Mouse (Mus musculus): ENCODE measurements around the gene Atrnl1.
A peak's percentile ranks its signal among the peaks of the same experiment; 100 is the strongest.

Gene Atrnl1

DNA sequence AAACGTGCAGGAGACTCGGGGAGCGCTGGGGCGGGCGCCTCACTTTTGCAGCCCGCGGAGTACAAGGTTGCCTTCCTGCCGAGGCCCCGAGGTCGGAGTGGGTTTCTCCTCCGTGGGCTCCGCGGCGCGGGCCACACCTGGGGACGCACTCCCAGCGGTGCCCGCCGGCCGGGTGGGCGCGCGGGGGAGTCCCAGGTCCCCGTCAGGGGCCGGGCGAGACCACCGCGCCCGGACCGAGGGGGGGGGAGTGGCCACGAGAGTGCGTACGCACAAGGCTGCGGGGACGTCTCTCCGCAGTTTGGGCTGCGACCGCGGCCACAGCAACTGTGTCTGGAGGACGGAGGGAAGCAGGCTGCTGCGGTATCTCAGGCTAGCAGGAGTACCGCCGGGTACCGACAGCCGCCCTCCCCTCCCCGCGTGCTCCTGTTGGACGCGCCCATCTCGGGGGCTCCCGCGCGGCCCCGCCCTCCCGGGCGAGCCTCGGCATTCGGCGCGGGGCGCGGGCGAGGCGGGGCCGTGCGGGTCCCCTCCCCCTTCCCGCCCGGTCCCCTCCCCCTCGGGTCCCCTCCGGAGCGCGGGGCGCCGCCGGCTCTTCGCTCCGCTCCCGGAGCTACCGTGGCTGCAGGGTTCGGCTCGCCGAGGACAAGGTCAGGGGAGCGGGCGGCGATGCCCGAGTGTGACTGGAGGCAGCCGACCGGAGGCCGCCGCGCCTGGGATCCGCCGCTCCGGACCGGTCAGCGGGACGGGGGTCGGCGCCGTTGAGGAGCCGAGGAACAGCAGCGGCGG is at the start of gene Atrnl1:
Atrnl1 (plus strand) TSS at position 559 of the 786 bp plus-strand sequence.
- DNase-seq (ENCODE audit: low spot score) = peak; percentile 90

DNA sequence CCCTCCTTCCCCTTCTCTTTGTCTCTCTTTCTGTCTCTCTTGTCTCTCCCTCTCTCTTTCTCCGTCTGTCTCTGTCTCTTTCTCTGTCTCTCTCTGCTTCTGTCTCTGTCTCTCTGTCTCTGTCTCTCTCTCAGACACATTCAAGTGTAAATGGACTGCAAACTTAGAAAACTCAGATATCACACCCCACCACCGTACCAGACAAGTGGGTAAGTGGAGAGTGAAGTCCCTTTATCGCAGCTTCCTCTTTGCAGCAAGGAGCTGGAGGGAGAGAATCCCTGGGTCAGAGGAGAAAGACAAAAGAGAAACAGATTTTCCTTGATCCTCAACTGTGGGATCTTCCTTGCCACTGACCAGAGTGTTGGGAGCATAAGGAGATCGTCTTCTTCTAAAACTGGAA is 49.3 kb upstream of the Atrnl1 start:
- DNase-seq (ENCODE audit: low spot score) = no peak

DNA sequence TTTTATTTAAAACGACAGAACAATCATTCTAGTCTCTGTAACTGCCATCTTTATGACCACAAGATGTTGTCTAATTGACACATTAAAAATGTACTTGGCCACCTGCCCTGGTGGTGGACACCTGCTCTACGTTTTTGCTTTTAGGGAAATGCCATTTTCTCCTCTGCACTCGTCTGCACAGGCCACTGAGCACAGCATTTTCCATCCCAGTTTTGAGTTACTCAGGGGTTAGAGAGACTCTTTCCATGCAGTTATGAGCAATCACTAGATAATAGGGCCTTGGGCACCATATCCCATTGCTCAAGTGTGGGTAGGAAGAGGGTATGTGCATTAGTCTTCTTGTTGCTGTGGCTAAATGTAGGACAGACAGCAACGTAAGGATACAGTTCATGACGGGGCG is 41.8 kb upstream of the Atrnl1 start:
- DNase-seq (ENCODE audit: low spot score) = no peak

DNA sequence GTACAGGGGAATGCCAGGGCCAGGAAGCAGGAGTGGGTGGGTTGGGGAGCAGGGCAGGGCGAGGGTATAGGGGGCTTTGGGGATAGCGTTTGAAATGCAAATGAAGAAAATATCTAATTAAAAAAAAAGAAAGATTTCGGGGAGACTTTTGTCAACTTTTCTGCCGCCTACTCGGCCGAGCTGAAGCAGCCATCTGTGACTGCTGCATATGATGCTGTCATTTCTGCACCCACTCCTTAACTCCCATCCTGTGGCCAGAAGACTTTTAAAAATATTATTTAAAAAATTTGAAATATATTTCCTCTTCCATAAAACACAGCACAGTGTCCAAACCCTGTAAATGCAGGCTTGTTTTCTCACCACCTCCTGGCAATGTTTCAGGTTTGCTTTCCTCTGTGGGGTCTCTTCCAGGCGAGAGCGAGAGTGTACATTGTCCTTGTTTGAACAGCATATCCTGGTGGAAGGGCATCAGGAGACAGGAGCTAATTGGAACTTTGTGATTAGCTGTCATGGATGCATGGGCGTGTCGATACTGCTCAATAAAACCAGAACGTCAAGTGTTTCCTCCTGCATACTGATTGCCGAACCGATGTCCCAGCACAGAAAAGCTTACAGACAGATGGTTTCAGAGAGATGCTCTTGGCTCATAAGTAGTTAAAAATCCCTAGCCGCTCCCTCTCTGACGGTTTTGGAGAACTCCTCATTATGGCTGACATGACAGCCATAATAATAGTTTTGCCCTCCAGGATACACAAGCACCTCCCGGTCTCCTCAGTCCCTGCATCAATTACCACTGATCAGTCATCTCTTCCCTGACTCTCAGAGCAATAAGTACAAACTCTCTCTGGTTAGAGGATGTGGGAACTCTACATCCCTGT is 38.2 kb upstream of the Atrnl1 start:
- no peak for DNase-seq (ENCODE audit: low spot score)

DNA sequence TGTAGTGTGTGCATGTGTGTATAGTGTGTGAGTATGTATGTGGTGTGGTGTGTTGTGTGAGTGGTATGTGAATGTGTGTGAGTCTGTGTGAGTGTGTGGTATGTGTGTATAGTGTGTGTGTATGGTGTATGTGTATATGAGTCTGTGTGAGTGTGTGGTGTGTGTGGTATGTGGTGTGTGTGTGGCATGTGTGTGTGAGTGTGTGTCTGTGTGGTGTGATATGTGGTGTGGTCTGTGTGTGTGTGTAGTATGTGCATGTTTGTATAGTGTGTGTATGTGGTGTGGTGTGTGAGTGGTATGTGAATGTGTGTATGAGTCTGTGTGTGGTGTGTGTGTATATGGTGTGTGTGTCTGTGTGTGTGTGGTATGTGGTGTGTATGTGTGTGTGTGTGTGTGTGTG is 37.4 kb upstream of the Atrnl1 start:
- no peak for DNase-seq (ENCODE audit: low spot score)

DNA sequence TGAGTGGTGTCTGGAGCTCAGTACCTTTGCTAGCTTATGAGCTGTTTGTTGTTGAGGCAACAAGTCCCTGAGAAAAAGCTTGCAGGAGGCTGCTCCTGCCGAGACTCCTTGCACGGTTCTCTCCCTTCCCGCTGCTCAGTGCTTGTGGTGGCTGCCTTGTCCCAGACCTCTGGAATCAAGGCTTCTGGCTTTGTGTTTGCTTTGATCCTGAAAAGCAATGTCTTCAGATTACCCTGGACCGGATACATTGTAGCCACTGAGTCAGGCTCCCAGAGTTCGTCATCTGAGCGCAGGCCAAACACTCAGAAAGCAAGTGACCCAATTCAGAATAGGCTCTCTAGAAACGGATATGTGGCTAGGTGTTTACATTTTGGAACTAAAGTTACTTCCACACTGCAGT is 35.8 kb upstream of the Atrnl1 start:
- DNase-seq (ENCODE audit: low spot score) = no peak

DNA sequence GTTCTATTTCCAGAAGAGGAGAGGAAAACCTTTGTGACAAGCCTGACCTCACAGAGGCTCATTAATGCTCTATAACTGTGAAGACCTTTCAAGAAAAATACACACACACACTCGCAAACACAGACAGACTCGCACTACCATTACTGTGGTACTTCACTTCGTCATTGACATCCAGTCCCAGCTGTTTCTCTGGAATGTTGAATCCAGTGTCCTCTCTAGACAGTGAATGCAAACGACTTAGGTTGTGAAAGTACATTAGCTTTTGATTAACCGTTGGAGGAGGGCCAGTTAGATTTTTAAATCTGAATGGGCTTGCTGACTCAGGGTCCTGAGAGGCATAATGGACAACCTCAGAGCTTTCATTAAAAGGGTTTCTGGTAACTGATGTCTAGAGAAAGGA is 34.0 kb upstream of the Atrnl1 start:
- no peak for DNase-seq (ENCODE audit: low spot score)

DNA sequence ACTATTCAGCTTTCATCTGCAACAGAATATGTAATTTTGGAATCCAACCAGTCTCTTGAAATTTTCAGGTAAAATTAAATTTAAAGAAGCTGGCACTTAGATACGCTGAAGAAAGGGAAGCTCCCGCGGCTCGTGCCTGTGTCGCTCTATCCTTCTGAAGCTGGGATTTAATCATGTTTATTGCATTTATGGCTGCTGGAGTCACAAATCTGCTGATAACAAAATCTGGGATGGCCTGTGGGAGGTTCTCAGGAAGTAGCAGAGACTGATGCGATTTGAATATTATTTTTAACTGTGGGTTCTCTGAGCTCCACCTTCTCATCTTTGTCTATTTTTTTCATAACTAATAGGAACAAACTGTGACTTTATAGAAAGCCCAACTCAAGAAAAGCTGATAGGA is 33.6 kb upstream of the Atrnl1 start:
- no peak for DNase-seq (ENCODE audit: low spot score)

DNA sequence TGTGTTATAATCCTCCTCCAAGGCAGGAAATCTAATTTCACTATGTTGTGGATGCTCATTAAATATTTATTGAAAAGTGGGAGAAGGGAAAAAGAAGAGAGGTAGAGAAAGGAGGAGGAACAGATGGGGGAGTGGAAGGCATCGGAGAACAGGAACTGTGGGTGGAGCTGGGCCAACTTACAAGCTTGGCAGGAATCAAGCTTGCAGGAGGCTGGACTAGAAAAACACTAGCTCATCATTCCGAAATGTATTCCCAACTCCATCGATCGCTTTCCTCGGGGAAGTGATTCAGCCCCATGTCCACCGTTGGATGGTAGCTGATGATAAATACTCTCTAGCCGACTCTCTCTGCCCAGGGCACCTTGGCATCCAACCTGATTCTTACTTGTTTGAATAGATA is 29.9 kb upstream of the Atrnl1 start:
- DNase-seq (ENCODE audit: low spot score) = no peak

DNA sequence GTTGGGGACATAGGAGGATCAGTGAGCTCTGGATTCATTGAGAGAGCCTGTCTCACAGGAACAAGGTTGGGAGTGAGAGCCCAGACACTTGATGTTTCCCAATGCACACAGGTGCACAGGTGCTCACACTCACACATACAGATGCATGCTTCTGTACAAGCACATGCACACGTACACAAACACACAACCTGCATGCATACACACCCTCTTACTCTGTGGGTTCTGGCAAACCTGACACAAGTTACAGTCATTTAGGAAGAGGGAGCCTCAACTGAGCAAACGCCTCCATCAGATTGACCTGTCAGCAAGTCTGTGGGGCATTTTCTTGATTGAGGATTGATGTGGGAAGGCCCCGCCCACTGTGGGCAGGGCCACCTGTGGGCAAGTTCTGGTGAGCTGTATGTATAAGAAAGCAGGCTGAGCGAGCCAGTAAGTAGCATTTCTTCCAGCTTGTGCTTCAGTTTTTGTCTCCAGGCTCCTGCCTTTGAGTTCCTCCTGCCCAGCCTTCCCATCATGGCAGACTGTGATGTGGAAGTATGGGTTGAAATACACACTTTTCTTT is 25.5 kb upstream of the Atrnl1 start:
- no peak for DNase-seq (ENCODE audit: low spot score)

DNA sequence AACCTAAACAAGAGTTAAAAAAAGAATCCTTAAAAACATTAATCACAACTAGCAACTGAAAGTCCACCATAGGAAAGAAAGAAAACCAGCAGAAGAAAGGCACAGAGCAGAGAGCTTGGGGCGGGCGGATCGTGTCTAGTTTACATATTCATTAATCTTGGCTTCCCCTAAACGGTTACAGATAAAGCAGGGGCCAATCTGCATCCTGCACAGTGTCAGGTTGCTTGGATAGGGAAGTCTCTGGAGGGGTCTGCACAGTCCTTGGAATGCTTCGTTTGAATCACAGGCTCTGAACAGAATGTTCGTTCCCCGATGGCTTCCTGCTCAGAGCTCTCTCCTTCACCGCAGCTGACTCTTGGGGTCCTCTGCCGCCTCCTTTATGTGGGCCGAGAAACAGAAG is 24.7 kb upstream of the Atrnl1 start:
- peak; percentile 68 for DNase-seq (ENCODE audit: low spot score)

DNA sequence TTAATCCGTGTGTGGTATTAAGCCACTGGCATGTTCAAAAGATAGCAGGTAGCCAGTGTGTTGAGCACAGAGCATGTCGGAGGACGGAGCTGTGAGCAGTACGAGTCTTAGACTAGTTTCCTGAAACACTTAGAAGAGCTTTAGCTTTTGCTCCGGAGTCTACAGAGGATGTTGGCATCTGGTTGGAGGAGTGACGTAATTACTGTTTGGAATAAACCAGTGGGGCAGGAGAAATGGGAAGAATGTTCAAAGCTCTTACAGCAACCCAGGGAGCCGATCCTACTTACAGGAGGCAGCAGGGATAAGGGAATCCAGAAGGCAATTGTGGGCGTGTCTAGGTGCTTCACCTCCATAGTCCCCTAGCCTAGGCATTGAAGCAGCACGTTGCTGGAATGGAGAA is 21.3 kb upstream of the Atrnl1 start:
- no peak for DNase-seq (ENCODE audit: low spot score)

DNA sequence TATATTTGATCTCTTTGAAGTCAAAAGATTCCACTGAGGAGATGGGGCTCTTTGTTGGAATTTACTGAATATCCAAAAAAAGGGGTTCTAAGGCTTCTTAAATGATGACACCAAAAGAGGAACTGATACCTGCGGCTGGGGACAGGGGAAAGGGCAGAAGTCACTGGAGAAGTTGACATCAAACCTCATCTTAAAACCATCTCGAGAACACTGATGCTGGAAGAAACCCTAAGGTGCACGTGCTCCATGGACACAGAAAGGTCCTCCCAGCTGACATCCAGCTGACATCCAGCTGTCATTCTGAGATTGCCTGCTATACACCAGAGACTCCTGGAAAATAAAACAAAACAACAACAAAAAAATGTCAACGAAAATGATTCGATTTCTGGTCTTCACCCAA is 19.9 kb upstream of the Atrnl1 start:
- DNase-seq (ENCODE audit: low spot score) = no peak

DNA sequence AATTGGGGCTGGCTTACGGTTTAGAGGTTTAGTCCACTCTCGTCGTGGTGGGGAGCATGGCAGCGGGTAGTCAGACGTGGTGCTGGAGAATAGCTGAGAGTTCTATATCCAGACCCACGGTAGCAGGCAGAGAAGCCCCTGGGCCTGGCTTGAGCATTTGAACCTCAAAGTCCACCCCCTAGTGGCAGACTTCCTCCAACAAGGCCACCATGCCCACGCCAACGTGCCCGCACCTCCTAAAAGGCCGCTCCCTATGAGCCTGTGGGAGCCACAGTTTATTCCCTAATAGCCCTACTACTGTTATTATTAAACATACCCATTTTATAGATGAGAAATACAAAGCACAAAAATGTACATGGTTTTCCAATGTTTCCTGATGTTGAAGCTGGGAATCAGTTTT is 19.2 kb upstream of the Atrnl1 start:
- DNase-seq (ENCODE audit: low spot score) = no peak

DNA sequence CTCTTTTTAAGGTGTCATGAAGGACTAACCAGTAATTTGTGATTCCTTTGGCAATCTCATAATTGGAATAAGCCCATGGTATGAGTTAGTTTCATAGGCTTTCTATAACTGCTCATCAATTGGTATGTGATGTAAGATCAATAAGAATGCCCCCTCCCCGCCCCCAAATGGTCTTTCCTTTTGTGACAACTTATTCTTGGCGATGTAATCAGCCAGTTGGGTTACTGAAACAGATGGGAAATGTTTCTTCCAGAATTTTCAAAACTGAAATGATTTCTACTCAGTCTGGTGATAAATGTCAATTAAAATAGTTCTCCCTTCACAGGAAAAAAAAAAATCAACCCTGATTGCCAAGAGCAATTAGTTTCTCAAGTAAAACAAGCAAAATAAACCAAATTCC is 18.5 kb upstream of the Atrnl1 start:
- DNase-seq (ENCODE audit: low spot score) = no peak

DNA sequence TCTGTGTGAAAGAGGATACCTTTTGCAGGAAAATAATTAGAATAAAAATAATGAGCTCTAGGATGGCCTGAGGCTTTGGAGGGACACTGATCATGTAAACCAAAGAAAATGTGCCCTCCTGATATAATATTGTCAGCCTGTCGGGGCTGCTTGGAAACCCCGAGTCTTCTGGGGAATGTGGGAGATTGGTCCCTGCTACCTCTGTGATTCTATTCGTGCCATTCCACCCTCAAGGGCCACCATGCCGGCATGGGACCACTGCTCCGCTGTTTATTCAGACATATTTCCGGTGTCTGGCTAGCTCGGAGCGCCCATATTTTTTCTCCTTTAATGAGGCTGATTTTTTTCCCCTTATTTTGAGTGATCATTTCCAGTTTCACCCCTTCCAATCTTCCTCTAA is 11.7 kb upstream of the Atrnl1 start:
- DNase-seq (ENCODE audit: low spot score) = no peak

DNA sequence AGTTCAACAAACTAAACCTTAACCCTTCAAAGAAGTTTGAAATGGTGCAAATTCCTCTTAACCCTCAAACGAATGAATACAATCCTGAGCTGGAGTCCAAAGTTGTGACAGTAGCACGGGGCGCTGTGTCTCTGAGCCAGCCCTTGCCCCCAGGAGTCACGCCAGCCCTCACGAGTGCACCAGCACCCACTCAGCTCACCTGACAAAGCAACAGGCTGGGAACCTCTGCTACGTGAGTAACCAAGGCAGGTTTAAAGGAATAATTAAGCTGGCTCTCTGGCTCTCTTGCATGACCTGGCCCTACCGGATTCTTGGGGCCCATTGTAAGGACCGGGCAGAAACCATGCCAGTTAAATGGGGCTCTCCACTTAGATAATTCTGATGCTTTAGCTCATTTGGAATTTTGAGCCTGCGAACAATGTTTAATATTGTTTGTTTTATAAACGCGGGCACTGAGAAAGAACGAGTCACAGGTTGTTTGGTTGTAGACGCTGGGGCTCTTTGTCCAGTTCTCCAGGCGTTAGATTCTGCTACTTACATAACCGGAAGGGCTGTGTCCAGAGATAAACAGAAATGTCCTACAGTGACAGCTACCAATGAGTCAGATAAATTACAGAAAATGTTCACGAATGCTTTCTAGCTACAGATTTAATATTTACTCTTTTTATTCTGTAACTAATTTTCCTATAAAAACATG is 10.5 kb upstream of the Atrnl1 start:
- DNase-seq (ENCODE audit: low spot score) = no peak

DNA sequence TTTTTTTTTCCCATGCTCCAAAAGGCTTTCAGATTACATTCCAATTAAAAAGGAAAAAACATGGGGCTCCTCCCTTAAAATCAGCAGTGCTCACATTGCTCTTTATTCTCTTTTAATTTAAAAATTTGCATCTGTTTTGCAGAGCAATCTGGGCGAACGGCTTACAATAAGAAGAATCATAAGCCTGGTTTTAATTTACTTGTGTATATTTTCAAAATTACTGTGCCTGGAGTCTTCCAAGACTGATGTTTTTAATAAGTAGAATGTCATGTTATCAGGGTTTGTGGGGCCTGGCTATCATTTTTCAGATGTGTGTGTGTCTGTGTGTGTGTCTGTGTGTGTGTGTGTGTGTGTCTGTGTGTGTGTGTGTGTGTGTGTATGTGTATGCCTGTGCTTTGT is 9.9 kb upstream of the Atrnl1 start:
- no peak for DNase-seq (ENCODE audit: low spot score)

DNA sequence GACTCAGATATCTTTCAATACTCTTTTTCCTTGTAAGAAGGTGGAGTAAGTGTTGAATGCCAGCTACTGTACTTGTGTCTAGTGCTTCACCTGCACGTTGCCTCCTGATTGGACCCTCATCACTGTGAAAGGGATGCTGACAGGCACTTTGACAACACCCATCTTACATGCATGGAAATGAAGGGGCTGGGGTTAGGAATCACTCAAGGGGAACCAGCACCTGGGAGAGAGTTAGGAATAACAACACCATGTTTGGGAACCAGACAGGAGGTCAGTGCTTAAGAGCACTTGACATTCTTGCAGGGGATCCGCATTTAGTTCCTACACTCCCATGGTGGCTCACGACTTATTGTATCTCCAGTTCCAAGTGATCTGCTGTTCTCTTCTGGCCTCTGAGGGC is 7.2 kb upstream of the Atrnl1 start:
- DNase-seq (ENCODE audit: low spot score) = no peak

DNA sequence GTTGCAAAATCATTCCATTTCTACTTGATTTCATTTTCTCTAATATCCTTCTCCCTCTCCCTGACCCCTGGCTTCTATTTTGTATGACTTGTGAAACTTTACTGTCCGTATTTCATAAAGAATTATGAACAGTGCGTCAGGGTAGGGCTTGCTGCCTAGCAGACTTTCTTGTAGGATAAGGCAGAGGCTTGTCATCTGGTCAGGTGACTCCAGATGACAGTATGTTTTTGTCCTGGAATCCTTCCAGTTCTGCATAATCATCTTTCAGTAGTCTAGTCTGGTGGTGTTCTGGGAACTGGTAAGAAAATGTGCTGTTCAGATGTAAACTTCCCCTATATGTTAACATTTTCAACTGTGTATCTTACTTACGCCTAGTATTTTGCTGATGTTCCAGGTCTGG is 4.9 kb upstream of the Atrnl1 start:
- no peak for DNase-seq (ENCODE audit: low spot score)

DNA sequence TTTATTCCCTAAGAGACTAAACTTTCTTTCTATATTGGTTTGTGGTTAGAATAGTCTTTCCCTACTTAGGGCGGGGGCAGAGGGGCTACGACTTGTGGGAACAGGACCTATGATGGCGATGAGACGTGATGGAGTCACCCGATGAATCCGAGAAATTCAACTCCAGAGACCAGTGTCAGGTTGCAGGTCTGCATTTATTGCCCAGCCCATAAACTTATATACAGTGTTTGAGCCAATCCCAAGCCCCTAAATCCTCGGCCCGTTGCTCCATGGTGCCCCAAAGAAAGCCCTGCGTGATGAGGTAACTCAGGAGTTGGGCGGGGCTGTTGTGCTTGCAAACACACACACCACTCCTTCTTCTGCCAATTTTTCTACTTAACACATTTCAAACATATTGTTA is 4.5 kb upstream of the Atrnl1 start:
- DNase-seq (ENCODE audit: low spot score) = no peak

DNA sequence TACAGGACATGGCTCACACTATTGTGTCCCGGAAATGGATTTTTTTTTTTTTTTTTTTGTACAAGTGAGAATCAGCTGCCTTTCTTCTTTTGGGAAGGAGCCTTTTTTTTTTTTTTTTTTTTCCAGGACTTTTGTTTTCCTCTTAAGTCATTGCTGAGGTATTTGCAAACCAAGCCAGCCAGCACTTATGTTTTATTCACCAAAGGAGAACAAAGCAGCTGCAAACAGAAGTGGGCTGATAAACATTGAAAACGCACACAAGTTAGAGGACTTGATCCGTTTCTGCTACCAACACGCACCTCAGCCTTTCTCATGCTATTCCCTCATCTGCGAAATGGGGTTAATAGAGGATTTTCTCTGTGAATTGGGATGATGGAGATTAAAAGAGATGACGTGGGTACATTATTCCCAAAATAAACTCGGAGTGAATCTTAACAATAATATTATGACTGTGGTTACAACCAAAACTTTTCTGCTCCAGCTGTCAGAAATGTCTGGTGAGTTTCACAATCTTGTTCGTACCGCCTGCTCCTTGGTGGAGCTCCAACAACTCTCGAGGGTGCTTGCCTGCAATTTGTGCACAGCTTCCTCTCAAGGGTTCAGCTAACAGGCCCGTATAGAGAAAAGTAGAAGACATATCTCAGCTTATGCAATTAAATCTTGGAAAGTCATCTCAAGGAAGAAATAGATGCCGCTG is 1.3 kb upstream of the Atrnl1 start:
- peak; percentile 40 for DNase-seq (ENCODE audit: low spot score)

All from embryo, embryonic 10.5 days (tissue).